Mouse (Mus musculus) layer of hippocampus, adult 18-20 months (tissue): ENCODE measurements around the gene Cyp4x1. TPM values are rescaled to one million over a fixed set of nuclear protein-coding genes. Genes with fewer than 3 reads are reported as not detected.

ENCODE experiments used
- DNase-seq, 2 experiments: peaks; one replicate each; pipeline ENCODE4 v3.0.0; 2022; ENCODE audit warnings: low spot score in 2 of 2
- total RNA-seq, 2 experiments: library from RNA; stranded (reverse); gene quantifications; 2 replicates each; pipeline ENCODE4 v1.2.3; 2021

The Cyp4x1 gene
- total RNA-seq, 2 experiments from 2014 or later = 6.7 to 7.5 TPM

- no peak for DNase-seq
These were observed 43.5 kb downstream of the Cyp4x1 start for GRCm38 (mm10) chr4:115090592-115090991.

GRCm38 (mm10) chr4:115088611-115089338 is 45.3 kb downstream of the Cyp4x1 start, which contains the start of gene Pdzk1ip1:
Gene Pdzk1ip1, plus strand, starts transcription at chr4:115088708.
- no peak for DNase-seq

- no peak for DNase-seq
These were observed 47.2 kb downstream of the Cyp4x1 start for GRCm38 (mm10) chr4:115086763-115087415.

GRCm38 (mm10) chr4:115086257-115086656 is 47.8 kb downstream of the Cyp4x1 start:
- no peak for DNase-seq

GRCm38 (mm10) chr4:115085522-115086095 is 48.5 kb downstream of the Cyp4x1 start:
- DNase-seq = peak in 1 of 2 experiments; percentile 56

GRCm38 (mm10) chr4:115083031-115083430 is 51.0 kb downstream of the Cyp4x1 start:
- DNase-seq = no peak

GRCm38 (mm10) chr4:115079821-115080349 is 54.2 kb downstream of the Cyp4x1 start:
- no peak for DNase-seq

- DNase-seq = no peak
These were observed 54.9 kb downstream of the Cyp4x1 start for GRCm38 (mm10) chr4:115078892-115079820.

- DNase-seq = no peak
These were observed 58.7 kb downstream of the Cyp4x1 start for GRCm38 (mm10) chr4:115075204-115075915.

- DNase-seq = no peak
These were observed 59.3 kb downstream of the Cyp4x1 start for GRCm38 (mm10) chr4:115074789-115075188.

GRCm38 (mm10) chr4:115071668-115072067 is 62.4 kb downstream of the Cyp4x1 start:
- no peak for DNase-seq

- no peak for DNase-seq
These were observed 70.4 kb downstream of the Cyp4x1 start for GRCm38 (mm10) chr4:115063518-115064239.

- no peak for DNase-seq
These were observed 71.1 kb downstream of the Cyp4x1 start for GRCm38 (mm10) chr4:115062875-115063517.

- DNase-seq = no peak
These were observed 71.6 kb downstream of the Cyp4x1 start for GRCm38 (mm10) chr4:115062540-115062874.

- no peak for DNase-seq
These were observed 73.3 kb downstream of the Cyp4x1 start for GRCm38 (mm10) chr4:115060753-115061152.

- no peak for DNase-seq
These were observed 74.2 kb downstream of the Cyp4x1 start for GRCm38 (mm10) chr4:115059871-115060270.

GRCm38 (mm10) chr4:115058871-115059590 is 75.0 kb downstream of the Cyp4x1 start:
- no peak for DNase-seq

GRCm38 (mm10) chr4:115058317-115058761 is 75.7 kb downstream of the Cyp4x1 start:
- DNase-seq = no peak
